Mouse (Mus musculus): ENCODE measurements around the gene Mark3.

- TF ChIP-seq CTCF (conservative IDR thresholded peaks at IDR 0.05; ENCODE audit: low read length) (no peak), POU5F1 (IDR thresholded peaks at IDR 0.05; ENCODE audit: borderline replicate concordance, low read length) (no peak)
Measured at GRCm38 (mm10) chr12:111572406-111572805, 1.9 kb upstream of the Mark3 start.

Measured in E14TG2a.4 (cell line).